Mouse (Mus musculus) kidney, adult 2 months (tissue): ENCODE data around the gene Gm3739.
"Not testable (repeated sequence)": the region's sequence is repeated elsewhere in the genome, so short reads cannot be mapped to it uniquely, and the experiment has no call there.

ENCODE experiments used
- CTCF ChIP-seq: fragments of 200-500 bp; conservative IDR thresholded peaks from 2 replicates; pipeline ENCODE4 v1.5.1; 2011; ENCODE audit warnings: low read depth, mild to moderate bottlenecking, control low read depth, low read length, moderate library complexity, mixed read lengths; ENCODE audit not compliant: insufficient read depth, insufficient read length
- POLR2A ChIP-seq: fragments of 200-500 bp; IDR thresholded peaks from one replicate; pipeline ENCODE4 v1.6.1; 2011; ENCODE audit warnings: low read depth, low read length, control low read depth

DNA sequence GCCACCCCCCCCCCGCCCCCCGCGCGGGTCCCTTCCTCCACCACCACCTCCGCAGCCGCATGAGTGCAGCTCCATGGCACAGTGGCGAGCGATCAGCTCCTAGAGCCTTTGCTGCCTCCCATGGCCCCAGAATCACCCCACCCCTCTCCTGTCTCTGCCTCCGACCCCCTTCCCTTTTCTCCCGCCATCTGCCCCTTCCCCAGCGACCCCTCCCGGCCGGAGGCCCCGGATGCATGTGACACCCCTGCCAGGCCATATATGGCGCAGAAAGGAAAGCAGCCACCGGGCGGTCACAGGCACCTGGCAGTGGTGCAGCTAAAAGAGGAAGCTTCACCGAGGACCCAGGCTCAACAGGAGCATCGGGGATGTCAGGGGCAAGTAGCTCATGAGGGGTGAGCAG lies 244 bp upstream of the Gm3739 start:
- not testable (repeated sequence) for TF ChIP-seq CTCF, POLR2A
